Mouse (Mus musculus): ENCODE data around the gene Nono.
A peak's percentile ranks its signal among the peaks of the same experiment; 100 is the strongest.

Nono gene

GRCm38 (mm10) chrX:101481604-101482350, 52.7 kb downstream of the Nono start:
- no peak for ATAC-seq (ENCODE audit: insufficient number of reproducible peaks, low FRiP score, low TSS enrichment)

GRCm38 (mm10) chrX:101486487-101487152, 57.5 kb downstream of the Nono start:
- ATAC-seq (ENCODE audit: insufficient number of reproducible peaks, low FRiP score, low TSS enrichment) = peak; percentile 85
